Mouse (Mus musculus) hindbrain, embryonic 16.5 days (tissue): ENCODE measurements at regions not wholly inside any gene's neighbourhood (a gene's known extent, or its start where the extent isn't known, plus 50 kb on each side); places are given as distances from the start of the nearest gene placed in this dataset.
A peak's percentile ranks its signal among the peaks of the same experiment; 100 is the strongest.

Source experiments
- ATAC-seq: fragments of 200-750 bp; cut with Nextera tagmentation; 2 replicates; pipeline ENCODE4 v1.8.0; 2017; ENCODE audit warnings: moderate TSS enrichment, moderate library complexity
- H3K27ac ChIP-seq: fragments of 300-500 bp; sonication (generic); 2 replicates; pipeline ENCODE4 v1.5.1; 2014; ENCODE audit warnings: low read depth, mild to moderate bottlenecking, control low read depth, low read length, moderate library complexity
- H3K27me3 ChIP-seq: fragments of 300-500 bp; sonication (generic); replicated peaks from 2 replicates; pipeline ENCODE4 v1.6.1; 2014; ENCODE audit warnings: low read length; ENCODE audit not compliant: control insufficient read depth, insufficient read depth
- H3K36me3 ChIP-seq: fragments of 300-500 bp; sonication (generic); 2 replicates; pipeline ENCODE4 v1.6.1; 2014; ENCODE audit warnings: mild to moderate bottlenecking, low read length, moderate library complexity, mixed read lengths; ENCODE audit not compliant: control insufficient read depth, insufficient read depth
- H3K4me1 ChIP-seq: fragments of 300-500 bp; sonication (generic); 2 replicates; pipeline ENCODE4 v1.6.1; 2014; ENCODE audit warnings: low read depth, low read length; ENCODE audit not compliant: control insufficient read depth, insufficient read depth
- H3K4me2 ChIP-seq: fragments of 300-500 bp; sonication (generic); 2 replicates; pipeline ENCODE4 v1.6.1; 2014; ENCODE audit warnings: mild to moderate bottlenecking, low read length, control low read depth, moderate library complexity
- H3K4me3 ChIP-seq: fragments of 300-500 bp; sonication (generic); 2 replicates; pipeline ENCODE4 v1.5.1; 2014; ENCODE audit warnings: mild to moderate bottlenecking, low read length, control low read depth, moderate library complexity
- H3K9ac ChIP-seq: fragments of 300-500 bp; sonication (generic); 2 replicates; pipeline ENCODE4 v1.6.1; 2014; ENCODE audit warnings: low read depth, mild to moderate bottlenecking, control low read depth, low read length, moderate library complexity
- H3K9me3 ChIP-seq: fragments of 300-500 bp; sonication (generic); 2 replicates; pipeline ENCODE4 v1.6.1; 2014; ENCODE audit warnings: mild to moderate bottlenecking, low read length, moderate library complexity; ENCODE audit not compliant: control insufficient read depth
- WGBS: fragments of 180-500 bp; shearing (Covaris S2); extraction: QIAGEN DNeasy Blood & Tissue Kit; methylation state at CpG from one replicate; pipeline ENCODE4 v1.1.7; 2014; 5-methylcytosine and 5-hydroxymethylcytosine counted together

- Histone ChIP-seq H3K36me3 (no peaks in the 10 kb centered on the region), H3K27ac (no peak overlapping the region), H3K4me2 (no peak overlapping the region; the same call in 1 of the 2 replicates), H3K27me3 (no peaks in the 10 kb centered on the region), H3K4me1 (peaks cover 4% of the 10 kb centered on the region; the same call in 1 of the 2 replicates), H3K9ac (no peak overlapping the region), H3K4me3 (no peak overlapping the region), H3K9me3 (no peaks in the 10 kb centered on the region)
- WGBS: 37% methylated on average over 8 of the region's 8 CpGs
- ATAC-seq: peak; percentile 73; the same call in 1 of the 2 replicates
These were observed 210.1 kb upstream of the Slit2 start for GRCm38 (mm10) chr5:47772642-47773353.

DNA sequence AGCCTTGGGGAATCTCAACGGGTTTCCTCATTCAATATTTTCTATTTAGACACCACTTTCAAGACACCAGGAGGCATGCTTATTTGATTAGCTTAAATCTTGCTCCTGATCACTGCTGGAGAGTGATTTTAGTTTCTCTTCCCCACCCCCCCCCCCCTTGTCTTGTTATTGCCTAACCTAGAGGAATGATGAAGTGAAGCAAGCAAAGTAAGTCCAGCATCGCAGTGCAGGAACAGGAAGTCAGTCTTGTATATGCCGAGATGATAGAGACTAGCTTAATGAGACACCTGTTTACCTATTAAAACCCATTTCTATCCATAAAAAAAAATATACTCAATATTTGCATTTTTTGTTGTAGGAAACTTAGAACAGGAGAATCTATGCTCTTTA, 209.6 kb upstream of the Slit2 start:
- no peaks in the 10 kb centered on the region for H3K9me3 ChIP-seq
- H3K27ac ChIP-seq: no peak overlapping the region
- H3K27me3 ChIP-seq: no peaks in the 10 kb centered on the region
- WGBS: 58% methylated on average over 3 of the region's 3 CpGs
- no peak for ATAC-seq
- no peak overlapping the region for H3K9ac ChIP-seq
- H3K36me3 ChIP-seq: no peaks in the 10 kb centered on the region
- H3K4me2 ChIP-seq: no peak overlapping the region
- no peak overlapping the region for H3K4me3 ChIP-seq
- peaks cover 4% of the 10 kb centered on the region; the same call in 1 of the 2 replicates for H3K4me1 ChIP-seq

- no peaks in the 10 kb centered on the region for H3K36me3 ChIP-seq
- H3K27ac ChIP-seq: no peak overlapping the region
- no peak overlapping the region for H3K9ac ChIP-seq
- no peak for ATAC-seq
- H3K27me3 ChIP-seq: no peaks in the 10 kb centered on the region
- H3K4me1 ChIP-seq: no peaks in the 10 kb centered on the region
- H3K4me3 ChIP-seq: no peak overlapping the region
- 84% methylated on average over 2 of the region's 2 CpGs for WGBS
- no peaks in the 10 kb centered on the region for H3K9me3 ChIP-seq
- H3K4me2 ChIP-seq: no peak overlapping the region
These were observed 202.1 kb upstream of the Slit2 start for GRCm38 (mm10) chr5:47780861-47781260.

- WGBS: 79% methylated on average over 5 of the region's 5 CpGs
- H3K27me3 ChIP-seq: no peaks in the 10 kb centered on the region
These were observed 201.3 kb upstream of the Slit2 start for GRCm38 (mm10) chr5:47781608-47782007.

DNA sequence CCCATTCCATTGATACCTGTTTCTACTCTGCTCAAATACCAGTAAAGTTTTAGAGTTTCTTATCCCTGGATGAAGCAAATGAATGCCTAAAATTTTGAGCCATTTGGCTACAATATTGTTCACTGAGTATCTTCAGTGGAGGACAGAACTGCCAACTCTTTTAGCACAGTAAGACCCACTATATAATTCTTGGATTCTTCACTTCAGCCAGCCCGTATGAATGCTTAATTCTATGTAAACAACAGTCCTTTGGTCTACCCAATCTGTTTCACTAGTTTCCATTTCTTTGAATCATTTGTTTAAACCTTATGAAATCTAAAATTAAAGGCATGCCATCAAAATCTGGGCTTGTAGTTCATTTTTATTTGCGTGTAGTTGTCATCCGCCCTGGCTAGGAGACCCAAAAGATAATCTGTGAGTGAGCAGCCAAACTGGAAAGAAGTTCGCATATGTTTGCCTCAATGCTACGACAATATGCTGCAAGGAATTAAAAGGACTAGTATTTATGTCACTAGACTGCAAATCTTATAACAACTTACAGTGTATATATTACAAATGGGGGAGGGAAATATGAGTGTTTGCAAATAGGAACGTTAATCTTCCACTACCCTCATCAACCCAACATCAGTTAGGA, 188.2 kb upstream of the Slit2 start:
- 88% methylated on average over 6 of the region's 6 CpGs for WGBS
- Histone ChIP-seq H3K9me3 (no peaks in the 10 kb centered on the region), H3K27ac (no peak overlapping the region), H3K27me3 (no peaks in the 10 kb centered on the region), H3K4me2 (no peak overlapping the region), H3K4me3 (no peak overlapping the region), H3K36me3 (no peaks in the 10 kb centered on the region), H3K4me1 (no peaks in the 10 kb centered on the region; the same call in 1 of the 2 replicates), H3K9ac (no peak overlapping the region)
- no peak for ATAC-seq

More at GRCm38 (mm10) chr5:47781608-47782007, 201.3 kb upstream of the Slit2 start:
- H3K9ac ChIP-seq: no peak overlapping the region
- no peak overlapping the region for H3K4me2 ChIP-seq
- no peak for ATAC-seq
- no peak overlapping the region for H3K4me3 ChIP-seq
- no peaks in the 10 kb centered on the region for H3K9me3 ChIP-seq
- no peaks in the 10 kb centered on the region for H3K36me3 ChIP-seq
- no peak overlapping the region for H3K27ac ChIP-seq
- H3K4me1 ChIP-seq: no peaks in the 10 kb centered on the region

- no peaks in the 10 kb centered on the region for H3K9me3 ChIP-seq
- H3K9ac ChIP-seq: no peak overlapping the region
- H3K4me2 ChIP-seq: no peak overlapping the region
- WGBS: 86% methylated on average over 3 of the region's 3 CpGs
- H3K4me1 ChIP-seq: no peaks in the 10 kb centered on the region; the same call in 1 of the 2 replicates
- H3K27ac ChIP-seq: no peak overlapping the region
- ATAC-seq: no peak
- no peaks in the 10 kb centered on the region for H3K27me3 ChIP-seq
- H3K36me3 ChIP-seq: no peaks in the 10 kb centered on the region
- no peak overlapping the region for H3K4me3 ChIP-seq
These were observed 187.7 kb upstream of the Slit2 start for GRCm38 (mm10) chr5:47795273-47795672.

GRCm38 (mm10) chr5:47820936-47821335, 162.0 kb upstream of the Slit2 start:
- 92% methylated on average over 1 of the region's 1 CpGs for WGBS
- ATAC-seq: no peak
- no peaks in the 10 kb centered on the region for H3K9me3 ChIP-seq

GRCm38 (mm10) chr5:47837998-47838397, 144.9 kb upstream of the Slit2 start:
- WGBS: 90% methylated on average over 3 of the region's 3 CpGs
- no peaks in the 10 kb centered on the region for H3K9me3 ChIP-seq
- no peak overlapping the region for H3K4me3 ChIP-seq
- no peak for ATAC-seq
- no peak overlapping the region for H3K27ac ChIP-seq
- no peaks in the 10 kb centered on the region for H3K36me3 ChIP-seq
- H3K4me1 ChIP-seq: no peaks in the 10 kb centered on the region
- H3K27me3 ChIP-seq: no peaks in the 10 kb centered on the region
- no peak overlapping the region for H3K4me2 ChIP-seq
- no peak overlapping the region for H3K9ac ChIP-seq

More at GRCm38 (mm10) chr5:47820936-47821335, 162.0 kb upstream of the Slit2 start:
- no peaks in the 10 kb centered on the region for H3K27me3 ChIP-seq
- H3K27ac ChIP-seq: no peak overlapping the region
- H3K4me2 ChIP-seq: no peak overlapping the region
- H3K9ac ChIP-seq: no peak overlapping the region
- no peak overlapping the region for H3K4me3 ChIP-seq
- no peaks in the 10 kb centered on the region for H3K36me3 ChIP-seq
- no peaks in the 10 kb centered on the region for H3K4me1 ChIP-seq

- Histone ChIP-seq H3K27me3 (no peaks in the 10 kb centered on the region), H3K9ac (no peak overlapping the region), H3K4me3 (no peak overlapping the region), H3K36me3 (no peaks in the 10 kb centered on the region), H3K4me1 (no peaks in the 10 kb centered on the region), H3K27ac (no peak overlapping the region), H3K9me3 (no peaks in the 10 kb centered on the region), H3K4me2 (no peak overlapping the region)
- WGBS: 39% methylated on average over 5 of the region's 5 CpGs
- no peak for ATAC-seq
These were observed 113.2 kb upstream of the Slit2 start for GRCm38 (mm10) chr5:47869701-47870100.
